Mouse (Mus musculus) brain, adult 2 months (tissue): ENCODE data around the gene Defb26.

Experiments used
- DNase-seq: peaks from one replicate; pipeline ENCODE4 v3.0.0; 2011; ENCODE audit warnings: low read depth, low spot score

Defb26 gene

GRCm38 (mm10) chr2:152511592-152511991, at the start of gene Defb26:
Gene Defb26, minus strand, starts transcription at chr2:152511692.
- no peak for DNase-seq

- no peak for DNase-seq
Measured at GRCm38 (mm10) chr2:152556655-152557054, 45.2 kb upstream of the Defb26 start.

- peak; percentile 79 for DNase-seq
Measured at GRCm38 (mm10) chr2:152553774-152554423, 42.4 kb upstream of the Defb26 start.

GRCm38 (mm10) chr2:152548124-152548523, 36.6 kb upstream of the Defb26 start:
- DNase-seq: no peak

- DNase-seq: peak; percentile 80
Measured at GRCm38 (mm10) chr2:152544691-152545090, 33.2 kb upstream of the Defb26 start.

GRCm38 (mm10) chr2:152543478-152543877, 32.0 kb upstream of the Defb26 start:
- no peak for DNase-seq

GRCm38 (mm10) chr2:152542897-152543296, 31.4 kb upstream of the Defb26 start:
- DNase-seq: no peak

- no peak for DNase-seq
Measured at GRCm38 (mm10) chr2:152541979-152542378, 30.5 kb upstream of the Defb26 start.

- DNase-seq: no peak
Measured at GRCm38 (mm10) chr2:152539944-152540710, 28.6 kb upstream of the Defb26 start, which contains the start of gene Defb29. Gene Defb29, minus strand, starts transcription at chr2:152540098.

- DNase-seq: no peak
Measured at GRCm38 (mm10) chr2:152517981-152518380, 6.5 kb upstream of the Defb26 start, which contains the start of gene Defb28. Gene Defb28, plus strand, starts transcription at chr2:152518255.

- DNase-seq: no peak
Measured at GRCm38 (mm10) chr2:152516084-152516483, 4.6 kb upstream of the Defb26 start.

GRCm38 (mm10) chr2:152503950-152504349, 7.5 kb downstream of the Defb26 start:
- no peak for DNase-seq

- no peak for DNase-seq
Measured at GRCm38 (mm10) chr2:152500863-152501229, 10.6 kb downstream of the Defb26 start.

GRCm38 (mm10) chr2:152500204-152500862, 11.2 kb downstream of the Defb26 start:
- DNase-seq: peak; percentile 36

- no peak for DNase-seq
Measured at GRCm38 (mm10) chr2:152498020-152498419, 13.5 kb downstream of the Defb26 start.

- DNase-seq: no peak
Measured at GRCm38 (mm10) chr2:152493151-152493550, 18.3 kb downstream of the Defb26 start.

GRCm38 (mm10) chr2:152490038-152490437, 21.5 kb downstream of the Defb26 start, which contains the start of gene Defb22:
Gene Defb22, minus strand, starts transcription at chr2:152490138.
- no peak for DNase-seq

GRCm38 (mm10) chr2:152487024-152487423, 24.5 kb downstream of the Defb26 start:
- DNase-seq: no peak

GRCm38 (mm10) chr2:152481726-152482125, 29.8 kb downstream of the Defb26 start:
- DNase-seq: no peak

- peak; percentile 9 for DNase-seq
Measured at GRCm38 (mm10) chr2:152480881-152481280, 30.6 kb downstream of the Defb26 start.

- no peak for DNase-seq
Measured at GRCm38 (mm10) chr2:152476763-152477162, 34.7 kb downstream of the Defb26 start, which contains the start of gene Defb20. Gene Defb20, plus strand, starts transcription at chr2:152477063.

- peak; percentile 14 for DNase-seq
Measured at GRCm38 (mm10) chr2:152472434-152472833, 39.1 kb downstream of the Defb26 start.
